Mouse (Mus musculus) spleen, adult 2 months (tissue): ENCODE measurements around the gene Ankrd31. TPM values are rescaled to one million over a fixed set of nuclear protein-coding genes. Genes with fewer than 3 reads are reported as not detected.

Source experiments
- DNase-seq, 2 experiments: peaks; one replicate each; pipeline versions ENCODE4 v3.0.0 to v3.0.0-alpha.2; 2012 to 2021; ENCODE audit warnings: low spot score in 2 of 2, low read depth in 1 of 2
- H3K27ac ChIP-seq: fragments of 200-500 bp; 2 replicates; pipeline ENCODE4 v1.5.1; 2012; ENCODE audit warnings: low read length, inconsistent platforms; ENCODE audit not compliant: insufficient read depth
- H3K27me3 ChIP-seq: fragments of 200-500 bp; 2 replicates; pipeline ENCODE4 v1.6.1; 2012; ENCODE audit warnings: mild to moderate bottlenecking, moderate library complexity, low read length, inconsistent platforms; ENCODE audit not compliant: control insufficient read depth, insufficient read depth
- H3K36me3 ChIP-seq: fragments of 200-500 bp; 2 replicates; pipeline ENCODE4 v1.6.1; 2012; ENCODE audit warnings: mild to moderate bottlenecking, low read length, inconsistent platforms; ENCODE audit not compliant: control insufficient read depth, insufficient read depth
- H3K4me1 ChIP-seq: fragments of 200-500 bp; 2 replicates; pipeline ENCODE4 v1.6.1; 2011; ENCODE audit warnings: inconsistent platforms; ENCODE audit not compliant: control insufficient read depth, insufficient read depth, insufficient read length
- H3K4me3 ChIP-seq: fragments of 200-500 bp; 2 replicates; pipeline ENCODE4 v1.5.1; 2011; ENCODE audit warnings: mild to moderate bottlenecking, inconsistent platforms; ENCODE audit not compliant: insufficient read depth, insufficient read length; ENCODE audit errors: extremely low read depth
- CTCF ChIP-seq: fragments of 200-500 bp; IDR thresholded peaks from 2 replicates; pipeline ENCODE4 v1.5.1; 2011; ENCODE audit warnings: mild to moderate bottlenecking, inconsistent platforms; ENCODE audit not compliant: insufficient read depth, insufficient read length, insufficient replicate concordance; ENCODE audit errors: extremely low read depth
- POLR2A ChIP-seq: fragments of 200-500 bp; IDR thresholded peaks from 2 replicates; pipeline ENCODE4 v1.6.1; 2011; ENCODE audit warnings: low read depth, low read length, inconsistent platforms
- WGBS: fragments of 180-500 bp; shearing (Covaris S2); methylation state at CpG from one replicate; pipeline ENCODE4 v1.1.7; 2018; 5-methylcytosine and 5-hydroxymethylcytosine counted together
- polyA plus RNA-seq: library from polyadenylated mRNA; depleted of rRNA; stranded (reverse); fragments of >200 nt; gene quantifications from 2 replicates; pipeline ENCODE4 v1.2.3, GENCODE M21; 2012; rRNA removed

The Ankrd31 gene
- polyA plus RNA-seq, 1 experiment = not detected

- TF ChIP-seq POLR2A (no peak), CTCF (no peak)
- Histone ChIP-seq H3K27ac (no peak overlapping the region), H3K4me1 (peaks cover 3% of the 10 kb centered on the region; the same call in 1 of the 2 replicates), H3K36me3 (no peaks in the 10 kb centered on the region), H3K27me3 (no peaks in the 10 kb centered on the region), H3K4me3 (no peak overlapping the region)
- DNase-seq = no peak
- WGBS = 76% methylated on average over 2 of the region's 2 CpGs
Observed at GRCm38 (mm10) chr13:96951880-96952279, 203.8 kb downstream of the Ankrd31 start.

- no peaks in the 10 kb centered on the region for H3K36me3 ChIP-seq
- no peaks in the 10 kb centered on the region for H3K27me3 ChIP-seq
- TF ChIP-seq CTCF = no peak
- TF ChIP-seq POLR2A = no peak
- peaks cover 3% of the 10 kb centered on the region; the same call in 1 of the 2 replicates for H3K4me1 ChIP-seq
- WGBS = 8% methylated on average over 6 of the region's 6 CpGs
- no peak overlapping the region for H3K27ac ChIP-seq
- H3K4me3 ChIP-seq = no peak overlapping the region
- peak; percentile 33 to 62 for DNase-seq
Observed at GRCm38 (mm10) chr13:96956466-96956865, 208.4 kb downstream of the Ankrd31 start.

Other genes starting within 250 kb of the Ankrd31 start
- 0.97 and 1.0 TPM in 2 replicates for gene Polk, start 205.7 kb upstream of the Ankrd31 start, polyA plus RNA-seq
- 9.5 and 12.4 TPM in 2 replicates for gene Col4a3bp, start 205.7 kb upstream of the Ankrd31 start, polyA plus RNA-seq
- gene Hmgcr, start 77.3 kb upstream of the Ankrd31 start, polyA plus RNA-seq = 8.6 and 8.9 TPM in 2 replicates
- 0.06 and 0.07 TPM in 2 replicates for gene Gcnt4, start 176.4 kb downstream of the Ankrd31 start, polyA plus RNA-seq